In the genomic region with DNA sequence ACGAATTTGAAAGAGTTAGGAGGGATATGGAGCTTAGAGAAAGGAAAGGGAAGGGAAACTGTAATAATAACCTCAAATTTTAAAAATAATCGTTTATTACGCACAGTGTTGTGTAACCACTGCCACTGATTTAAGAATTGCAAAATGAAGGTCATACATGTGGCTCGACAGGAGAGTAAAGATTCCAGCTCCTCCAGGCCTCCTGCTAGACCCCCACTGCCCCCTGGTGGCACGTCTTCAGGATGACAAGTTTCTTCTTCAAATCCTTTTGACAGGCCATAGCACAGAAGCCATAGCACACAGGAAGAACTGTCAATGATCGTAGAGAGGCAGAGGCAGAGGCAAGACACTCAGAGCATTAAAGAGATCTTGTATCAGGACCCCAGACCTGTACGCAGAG, we compare ENCODE assay signal across 9 mouse cellular contexts. TPM values are rescaled to one million over a fixed set of nuclear protein-coding genes. Genes with fewer than 3 reads are reported as not detected.
DNase-seq lines count a peak whose midpoint lies in the region; ATAC-seq and TF ChIP-seq lines count a peak whose summit lies in the region.
"Had no signal": no experiment of that assay in that cellular context is flagged by ENCODE, and none has a peak within 500 bp of the region (broad histone marks: within the 10 kb centered on the region; RNA-seq: fewer than 3 reads in every experiment).

No protein-coding gene starts in this region.

- no peak overlapping the region for H3K4me2 ChIP-seq in embryonic facial prominence, embryonic 11.5 days (ENCODE audit: low read depth, low read length)
- H3K4me2 ChIP-seq in lung, postnatal 0 days (replicated peaks; ENCODE audit: low read depth, low read length), result no peak overlapping the region
- H3K4me2 ChIP-seq: liver, embryonic 15.5 days had no signal

- WGBS in embryonic facial prominence, embryonic 11.5 days, result 31% methylated on average over 7 of the region's 7 CpGs
- WGBS in lung, postnatal 0 days, result 26% methylated on average over 7 of the region's 7 CpGs

- no peak overlapping the region for H3K4me3 ChIP-seq in embryonic facial prominence, embryonic 11.5 days (ENCODE audit: low read depth, low read length)
- H3K4me3 ChIP-seq in lung, postnatal 0 days (ENCODE audit: low read depth, low read length), result no peak overlapping the region
- H3K4me3 ChIP-seq: liver, embryonic 15.5 days had no signal

- H3K27me3 ChIP-seq in embryonic facial prominence, embryonic 11.5 days (ENCODE audit: control insufficient read depth, insufficient read depth, low read length), result no peaks in the 10 kb centered on the region
- H3K27me3 ChIP-seq in lung, postnatal 0 days (replicated peaks; ENCODE audit: insufficient read depth, low read length), result no peaks in the 10 kb centered on the region
- H3K27me3 ChIP-seq: liver, embryonic 15.5 days had no signal

- peak; percentile 73 for DNase-seq in ES-CJ7 (ENCODE audit: low read depth, low spot score)
- DNase-seq in adrenal gland, postnatal 36 days, result peak; percentile 87 to 92
- peak; percentile 83 for DNase-seq in embryonic facial prominence, embryonic 11.5 days (ENCODE audit: low spot score)
- peak; percentile 80 to 88 for DNase-seq in heart, postnatal 10 days
- peak; percentile 61 for DNase-seq in layer of hippocampus, adult 11-12 months (ENCODE audit: low spot score)
- peak; percentile 90 for DNase-seq in lung, postnatal 0 days (ENCODE audit: low spot score)
- DNase-seq in retina, postnatal 1 day, result peak; percentile 81
- DNase-seq in urinary bladder, postnatal 14 days (ENCODE audit: low spot score), result peak; percentile 85

- ATAC-seq in embryonic facial prominence, embryonic 11.5 days (replicated peaks; ENCODE audit: insufficient number of reproducible peaks, low FRiP score, low TSS enrichment, low read depth), result no peak
- peak; percentile 72 for ATAC-seq in lung, postnatal 0 days

- TF ChIP-seq CTCF in lung, postnatal 0 days (IDR thresholded peaks at IDR 0.05), result peak; percentile 94

- no peaks in the 10 kb centered on the region for H3K4me1 ChIP-seq in embryonic facial prominence, embryonic 11.5 days (ENCODE audit: control insufficient read depth, insufficient read depth, low read length)
- no peaks in the 10 kb centered on the region for H3K4me1 ChIP-seq in lung, postnatal 0 days (ENCODE audit: insufficient read depth, low read depth, low read length)
- H3K4me1 ChIP-seq: liver, embryonic 15.5 days had no signal

- no peaks in the 10 kb centered on the region for H3K36me3 ChIP-seq in embryonic facial prominence, embryonic 11.5 days (replicated peaks; ENCODE audit: control insufficient read depth, insufficient read depth, low read depth, low read length)
- H3K36me3 ChIP-seq in lung, postnatal 0 days (ENCODE audit: insufficient read depth, low read length), result no peaks in the 10 kb centered on the region
- H3K36me3 ChIP-seq: liver, embryonic 15.5 days had no signal

- no peaks in the 10 kb centered on the region for H3K9me3 ChIP-seq in embryonic facial prominence, embryonic 11.5 days (replicated peaks; ENCODE audit: control insufficient read depth, low read length)
- H3K9me3 ChIP-seq in lung, postnatal 0 days (ENCODE audit: low read length), result no peaks in the 10 kb centered on the region
- H3K9me3 ChIP-seq: liver, embryonic 15.5 days had no signal

- H3K9ac ChIP-seq in embryonic facial prominence, embryonic 11.5 days (replicated peaks; ENCODE audit: low read length), result no peak overlapping the region
- no peak overlapping the region for H3K9ac ChIP-seq in lung, postnatal 0 days (replicated peaks; ENCODE audit: low read depth)
- H3K9ac ChIP-seq: liver, embryonic 15.5 days had no signal

- TF ChIP-seq EP300 in lung, postnatal 0 days (IDR thresholded peaks at IDR 0.05), result no peak

- no peak overlapping the region for H3K27ac ChIP-seq in embryonic facial prominence, embryonic 11.5 days (replicated peaks; ENCODE audit: low read depth, low read length)
- no peak overlapping the region for H3K27ac ChIP-seq in lung, postnatal 0 days (ENCODE audit: low read length)
- H3K27ac ChIP-seq: liver, embryonic 15.5 days had no signal

- intact Hi-C loops in heart, postnatal 10 days (cut with DNase I), result loop anchor here (1.0 to 5.0 kb wide), 2 partner anchors 208 to 302 kb away; no protein-coding TSS in a partner anchor

RNA-seq across cellular contexts. Expression of a gene that starts 9.1 kb away (rescaled TPM):
- total RNA-seq in adrenal gland, postnatal 36 days (2021), result not detected
- polyA plus RNA-seq in embryonic facial prominence, embryonic 11.5 days (2014; fragmentation: Nextera tagmentation; extraction: Ambion mirVana), result not detected in 2 replicates
- total RNA-seq in heart, postnatal 10 days (2021), result not detected
- polyA plus RNA-seq in lung, postnatal 0 days (2015; fragmentation: Nextera tagmentation; extraction: Ambion mirVana), result not detected in 2 replicates
- polyA plus RNA-seq: liver, embryonic 15.5 days had no signal

RNA-seq across cellular contexts. Expression of a gene that starts 41.2 kb away (rescaled TPM):
- total RNA-seq in adrenal gland, postnatal 36 days (2021), result not detected
- not detected in 2 replicates for polyA plus RNA-seq in embryonic facial prominence, embryonic 11.5 days (2014; fragmentation: Nextera tagmentation; extraction: Ambion mirVana)
- not detected for total RNA-seq in heart, postnatal 10 days (2021)
- polyA plus RNA-seq in lung, postnatal 0 days (2015; fragmentation: Nextera tagmentation; extraction: Ambion mirVana), result not detected in 2 replicates
- polyA plus RNA-seq: liver, embryonic 15.5 days had no signal

RNA-seq across cellular contexts. Expression of a gene that starts 49.0 kb away (rescaled TPM):
- not detected for total RNA-seq in adrenal gland, postnatal 36 days (2021)
- not detected in 2 replicates for polyA plus RNA-seq in embryonic facial prominence, embryonic 11.5 days (2014; fragmentation: Nextera tagmentation; extraction: Ambion mirVana)
- total RNA-seq in heart, postnatal 10 days (2021), result not detected
- not detected in 2 replicates for polyA plus RNA-seq in lung, postnatal 0 days (2015; fragmentation: Nextera tagmentation; extraction: Ambion mirVana)
- polyA plus RNA-seq: liver, embryonic 15.5 days had no signal
